ENCODE assay signal across 19 mouse cellular contexts in the genomic region with DNA sequence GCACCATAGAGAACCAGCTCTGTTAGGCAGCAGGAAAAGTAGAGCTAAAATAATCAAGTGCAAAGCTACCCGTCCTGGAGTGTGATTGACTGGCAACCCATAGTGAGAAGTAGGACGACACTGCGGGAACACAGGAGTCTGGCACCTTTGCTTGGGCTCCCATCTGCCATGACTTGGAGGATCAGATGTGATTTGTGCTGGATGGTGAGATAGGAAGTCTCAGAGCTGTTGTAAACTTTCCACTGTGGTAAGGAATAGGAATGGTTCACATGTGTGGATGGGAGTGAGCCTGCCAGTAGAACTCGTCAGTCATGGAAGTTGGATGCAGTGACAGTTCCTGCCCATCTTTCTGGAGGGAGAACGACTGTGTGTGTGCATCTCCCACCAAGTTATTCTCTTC.
DNase-seq lines count a peak whose midpoint lies in the region; ATAC-seq and TF ChIP-seq lines count a peak whose summit lies in the region.
"Had no signal": no experiment of that assay in that cellular context is flagged by ENCODE, and none has a peak within 500 bp of the region (broad histone marks: within the 10 kb centered on the region; RNA-seq: fewer than 3 reads in every experiment).

No protein-coding gene starts in this region.

- TF ChIP-seq CTCF in left cerebral cortex, adult 2 months (IDR thresholded peaks at IDR 0.05), result no peak

- no peak for ATAC-seq in liver, embryonic 12.5 days
- ATAC-seq: CD4-positive, CD25-positive, alpha-beta regulatory T cell, adult 4 months; hindbrain, postnatal 0 days; lung, postnatal 0 days; midbrain, embryonic 13.5 days; Patski had no signal

- no peak overlapping the region for H3K4me3 ChIP-seq in left cerebral cortex, adult 2 months
- no peak overlapping the region for H3K4me3 ChIP-seq in liver, embryonic 12.5 days
- H3K4me3 ChIP-seq: embryonic facial prominence, embryonic 13.5 days; limb, embryonic 15.5 days; midbrain, embryonic 13.5 days; neural tube, embryonic 12.5 days had no signal

- no peak overlapping the region for H3K27ac ChIP-seq in left cerebral cortex, adult 2 months
- no peak overlapping the region for H3K27ac ChIP-seq in liver, embryonic 12.5 days
- H3K27ac ChIP-seq: embryonic facial prominence, embryonic 13.5 days; hindbrain, postnatal 0 days; limb, embryonic 15.5 days; midbrain, embryonic 13.5 days; neural tube, embryonic 12.5 days had no signal

- 56% methylated on average over 5 of the region's 5 CpGs for WGBS in liver, embryonic 12.5 days (ENCODE audit: insufficient replicate concordance)

- peak; percentile 22 for DNase-seq in cerebellum, adult 11-12 months
- no peak for DNase-seq in cerebellum, postnatal 4 days (ENCODE audit: low spot score in 2 of 2)
- DNase-seq in left cerebral cortex, adult 9 months (ENCODE audit: low spot score in 2 of 2), result peak; percentile 3 to 6
- DNase-seq in left cerebral cortex, adult 2 months (ENCODE audit: extremely low spot score in 1 of 2, low spot score in 2 of 2), result no peak
- peak; percentile 35 to 64 for DNase-seq in cerebellum, postnatal 14 days
- no peak for DNase-seq in thymus, postnatal 10 days (ENCODE audit: low spot score in 2 of 2)
- DNase-seq in heart, postnatal 4 days, result no peak
- DNase-seq: adrenal gland, postnatal 10 days; kidney, adult 11 months; thymus, postnatal 4 days had no signal

- no peak overlapping the region for H3K4me2 ChIP-seq in liver, embryonic 12.5 days
- H3K4me2 ChIP-seq: embryonic facial prominence, embryonic 13.5 days; limb, embryonic 15.5 days; midbrain, embryonic 13.5 days; neural tube, embryonic 12.5 days had no signal

- H3K9ac ChIP-seq in liver, embryonic 12.5 days, result no peak overlapping the region
- H3K9ac ChIP-seq: embryonic facial prominence, embryonic 13.5 days; limb, embryonic 15.5 days; midbrain, embryonic 13.5 days; neural tube, embryonic 12.5 days had no signal

- intact Hi-C loops in left cerebral cortex, adult 2 months (cut with DNase I), result no loop called here

- H3K36me3 ChIP-seq in liver, embryonic 12.5 days, result no peaks in the 10 kb centered on the region
- H3K36me3 ChIP-seq: embryonic facial prominence, embryonic 13.5 days; limb, embryonic 15.5 days; midbrain, embryonic 13.5 days; neural tube, embryonic 12.5 days had no signal

- no peaks in the 10 kb centered on the region for H3K4me1 ChIP-seq in liver, embryonic 12.5 days
- H3K4me1 ChIP-seq: embryonic facial prominence, embryonic 13.5 days; limb, embryonic 15.5 days; midbrain, embryonic 13.5 days; neural tube, embryonic 12.5 days had no signal

- H3K9me3 ChIP-seq in liver, embryonic 12.5 days (replicated peaks), result no peaks in the 10 kb centered on the region
- H3K9me3 ChIP-seq: embryonic facial prominence, embryonic 13.5 days; limb, embryonic 15.5 days; midbrain, embryonic 13.5 days; neural tube, embryonic 12.5 days had no signal

- no peaks in the 10 kb centered on the region for H3K27me3 ChIP-seq in liver, embryonic 12.5 days (replicated peaks)
- H3K27me3 ChIP-seq: embryonic facial prominence, embryonic 13.5 days; limb, embryonic 15.5 days; midbrain, embryonic 13.5 days; neural tube, embryonic 12.5 days; Patski had no signal

Comparison
In these comparisons a context has a peak if more than half of its experiments do, and no peak if none do; other contexts are left out.
1. DNase-seq: peak in cerebellum, adult 11-12 months (single experiment), left cerebral cortex, adult 9 months (2 of 2) and cerebellum, postnatal 14 days (2 of 2); none in cerebellum, postnatal 4 days (0 of 2), left cerebral cortex, adult 2 months (0 of 2), thymus, postnatal 10 days (0 of 2) and heart, postnatal 4 days (single experiment).